Mouse (Mus musculus): ENCODE measurements around the gene Zfhx3. TPM values are rescaled to one million over a fixed set of nuclear protein-coding genes. Genes with fewer than 3 reads are reported as not detected.

The Zfhx3 gene
- polyA plus RNA-seq, 2 experiments: 0.25 to 0.65 TPM

- TF ChIP-seq EP300 (IDR thresholded peaks at IDR 0.05; ENCODE audit: low read depth) (no peak), CTCF (IDR thresholded peaks at IDR 0.05; ENCODE audit: low read depth) (no peak)
- Histone ChIP-seq H3K9me3 (ENCODE audit: control insufficient read depth, low read length) (no peaks in the 10 kb centered on the region), H3K4me1 (replicated peaks; ENCODE audit: control insufficient read depth in 2 of 2, insufficient read depth in 2 of 2, low read length in 1 of 2) (no peaks in the 10 kb centered on the region), H3K36me3 (replicated peaks; ENCODE audit: control insufficient read depth, insufficient read depth, low read depth) (no peaks in the 10 kb centered on the region), H3K27me3 (ENCODE audit: control insufficient read depth, insufficient read depth, low read length) (no peaks in the 10 kb centered on the region), H3K9ac (replicated peaks) (no peak overlapping the region), H3K4me3 (ENCODE audit: insufficient read depth in 1 of 2, low read depth in 2 of 2, low read length in 2 of 2) (no peak overlapping the region), H3K27ac (no peak overlapping the region), H3K4me2 (ENCODE audit: low read depth) (no peak overlapping the region)
- ATAC-seq (ENCODE audit: insufficient read depth) (no peak), DNase-seq (ENCODE audit: low read depth in 3 of 3, low spot score in 3 of 3) (no peak)
- WGBS (ENCODE audit: insufficient replicate concordance): 41% methylated on average over 5 of the region's 5 CpGs
Observed at GRCm38 (mm10) chr8:108056241-108056640, 113.8 kb downstream of the Zfhx3 start.

- H3K27me3 ChIP-seq (ENCODE audit: control insufficient read depth, insufficient read depth, low read length): no peaks in the 10 kb centered on the region
- DNase-seq (ENCODE audit: low read depth in 3 of 3, low spot score in 3 of 3) (no peak), ATAC-seq (ENCODE audit: insufficient read depth) (no peak)
- TF ChIP-seq EP300 (IDR thresholded peaks at IDR 0.05; ENCODE audit: low read depth) (no peak), CTCF (IDR thresholded peaks at IDR 0.05; ENCODE audit: low read depth) (no peak)
- H3K36me3 ChIP-seq (replicated peaks; ENCODE audit: control insufficient read depth, insufficient read depth, low read depth): no peaks in the 10 kb centered on the region
- H3K4me2 ChIP-seq (ENCODE audit: low read depth): no peak overlapping the region
- no peak overlapping the region for H3K27ac ChIP-seq
- H3K9ac ChIP-seq (replicated peaks): no peak overlapping the region
- H3K4me1 ChIP-seq (replicated peaks; ENCODE audit: control insufficient read depth in 2 of 2, insufficient read depth in 2 of 2, low read length in 1 of 2): no peaks in the 10 kb centered on the region
- no peak overlapping the region for H3K4me3 ChIP-seq (ENCODE audit: insufficient read depth in 1 of 2, low read depth in 2 of 2, low read length in 2 of 2)
- WGBS (ENCODE audit: insufficient replicate concordance): 78% methylated on average over 12 of the region's 12 CpGs
- H3K9me3 ChIP-seq (ENCODE audit: control insufficient read depth, low read length): no peaks in the 10 kb centered on the region
Observed at GRCm38 (mm10) chr8:108061972-108062371, 119.5 kb downstream of the Zfhx3 start.

GRCm38 (mm10) chr8:108067111-108067510, 124.7 kb downstream of the Zfhx3 start:
- H3K4me1 ChIP-seq (replicated peaks; ENCODE audit: control insufficient read depth in 2 of 2, insufficient read depth in 2 of 2, low read length in 1 of 2): no peaks in the 10 kb centered on the region
- no peak overlapping the region for H3K4me3 ChIP-seq (ENCODE audit: insufficient read depth in 1 of 2, low read depth in 2 of 2, low read length in 2 of 2)
- no peaks in the 10 kb centered on the region for H3K9me3 ChIP-seq (ENCODE audit: control insufficient read depth, low read length)
- ATAC-seq (ENCODE audit: insufficient read depth) (no peak), DNase-seq (ENCODE audit: low read depth in 3 of 3, low spot score in 3 of 3) (no peak)
- no peak overlapping the region for H3K27ac ChIP-seq
- no peaks in the 10 kb centered on the region for H3K27me3 ChIP-seq (ENCODE audit: control insufficient read depth, insufficient read depth, low read length)
- H3K36me3 ChIP-seq (replicated peaks; ENCODE audit: control insufficient read depth, insufficient read depth, low read depth): no peaks in the 10 kb centered on the region
- no peak overlapping the region for H3K9ac ChIP-seq (replicated peaks)
- no peak for TF ChIP-seq CTCF (IDR thresholded peaks at IDR 0.05; ENCODE audit: low read depth)
- WGBS (ENCODE audit: insufficient replicate concordance): 74% methylated on average over 6 of the region's 6 CpGs
- H3K4me2 ChIP-seq (ENCODE audit: low read depth): no peak overlapping the region

- H3K4me2 ChIP-seq (ENCODE audit: low read depth): no peak overlapping the region
- H3K27me3 ChIP-seq (ENCODE audit: control insufficient read depth, insufficient read depth, low read length): no peaks in the 10 kb centered on the region
- H3K9me3 ChIP-seq (ENCODE audit: control insufficient read depth, low read length): no peaks in the 10 kb centered on the region
- no peaks in the 10 kb centered on the region for H3K36me3 ChIP-seq (replicated peaks; ENCODE audit: control insufficient read depth, insufficient read depth, low read depth)
- no peak for ATAC-seq (ENCODE audit: insufficient read depth)
- TF ChIP-seq EP300 (IDR thresholded peaks at IDR 0.05; ENCODE audit: low read depth): no peak
- TF ChIP-seq CTCF (IDR thresholded peaks at IDR 0.05; ENCODE audit: low read depth): no peak
- no peak for DNase-seq (ENCODE audit: low read depth in 3 of 3, low spot score in 3 of 3)
- no peaks in the 10 kb centered on the region for H3K4me1 ChIP-seq (replicated peaks; ENCODE audit: control insufficient read depth in 2 of 2, insufficient read depth in 2 of 2, low read length in 1 of 2)
- H3K27ac ChIP-seq: no peak overlapping the region
- WGBS (ENCODE audit: insufficient replicate concordance): 59% methylated on average over 8 of the region's 8 CpGs
- H3K9ac ChIP-seq (replicated peaks): no peak overlapping the region
- no peak overlapping the region for H3K4me3 ChIP-seq (ENCODE audit: insufficient read depth in 1 of 2, low read depth in 2 of 2, low read length in 2 of 2)
Observed at GRCm38 (mm10) chr8:108068195-108068594, 125.8 kb downstream of the Zfhx3 start.

- no peak for DNase-seq (ENCODE audit: low read depth in 3 of 3, low spot score in 3 of 3)
- Histone ChIP-seq H3K4me1 (replicated peaks; ENCODE audit: control insufficient read depth in 2 of 2, insufficient read depth in 2 of 2, low read length in 1 of 2) (no peaks in the 10 kb centered on the region), H3K4me2 (ENCODE audit: low read depth) (no peak overlapping the region), H3K9me3 (ENCODE audit: control insufficient read depth, low read length) (no peaks in the 10 kb centered on the region), H3K27ac (no peak overlapping the region), H3K27me3 (ENCODE audit: control insufficient read depth, insufficient read depth, low read length) (no peaks in the 10 kb centered on the region), H3K36me3 (replicated peaks; ENCODE audit: control insufficient read depth, insufficient read depth, low read depth) (no peaks in the 10 kb centered on the region), H3K9ac (replicated peaks) (no peak overlapping the region), H3K4me3 (ENCODE audit: insufficient read depth in 1 of 2, low read depth in 2 of 2, low read length in 2 of 2) (no peak overlapping the region)
- TF ChIP-seq CTCF (IDR thresholded peaks at IDR 0.05; ENCODE audit: low read depth): no peak
- no peak for TF ChIP-seq EP300 (IDR thresholded peaks at IDR 0.05; ENCODE audit: low read depth)
- ATAC-seq (ENCODE audit: insufficient read depth): no peak
- 60% methylated on average over 4 of the region's 4 CpGs for WGBS (ENCODE audit: insufficient replicate concordance)
Observed at GRCm38 (mm10) chr8:108070438-108070837, 128.0 kb downstream of the Zfhx3 start.

Data from liver, embryonic 14.5 days (tissue).